Mouse (Mus musculus) midbrain, embryonic 11.5 days (tissue): ENCODE data around the gene Naa38. TPM values are rescaled to one million over a fixed set of nuclear protein-coding genes. Genes with fewer than 3 reads are reported as not detected.

Source experiments
- ATAC-seq: fragments of 200-750 bp; cut with Nextera tagmentation; 2 replicates; pipeline ENCODE4 v1.8.0; 2017; ENCODE audit warnings: moderate TSS enrichment, moderate library complexity; ENCODE audit not compliant: low FRiP score
- DNase-seq: peaks from one replicate; pipeline ENCODE4 v3.0.0; 2015; ENCODE audit warnings: low spot score; ENCODE audit errors: missing footprints
- H3K27ac ChIP-seq: fragments of 300-500 bp; sonication (generic); 2 replicates; pipeline ENCODE4 v1.5.1; 2014; ENCODE audit warnings: low read depth, low read length
- H3K27me3 ChIP-seq: fragments of 300-500 bp; sonication (generic); 2 replicates; pipeline ENCODE4 v1.6.1; 2014; ENCODE audit warnings: mild to moderate bottlenecking, low read length, moderate library complexity, mixed read lengths; ENCODE audit not compliant: control insufficient read depth, insufficient read depth
- H3K36me3 ChIP-seq: fragments of 300-500 bp; sonication (generic); 2 replicates; pipeline ENCODE4 v1.6.1; 2014; ENCODE audit warnings: mild to moderate bottlenecking, low read length, moderate library complexity, mixed read lengths; ENCODE audit not compliant: control insufficient read depth, insufficient read depth
- H3K4me1 ChIP-seq: fragments of 300-500 bp; sonication (generic); 2 replicates; pipeline ENCODE4 v1.6.1; 2014; ENCODE audit warnings: low read length; ENCODE audit not compliant: control insufficient read depth, insufficient read depth
- H3K4me2 ChIP-seq: fragments of 300-500 bp; sonication (generic); 2 replicates; pipeline ENCODE4 v1.6.1; 2014; ENCODE audit warnings: mild to moderate bottlenecking, moderate library complexity
- H3K4me3 ChIP-seq: fragments of 300-500 bp; sonication (generic); 2 replicates; pipeline ENCODE4 v1.5.1; 2014; ENCODE audit warnings: low read depth, low read length
- H3K9ac ChIP-seq: fragments of 300-500 bp; sonication (generic); 2 replicates; pipeline ENCODE4 v1.6.1; 2014; ENCODE audit warnings: low read length
- H3K9me3 ChIP-seq: fragments of 300-500 bp; sonication (generic); 2 replicates; pipeline ENCODE4 v1.6.1; 2016; ENCODE audit warnings: low read length; ENCODE audit not compliant: control insufficient read depth
- WGBS: fragments of 180-500 bp; shearing (Covaris S2); extraction: QIAGEN DNeasy Blood & Tissue Kit; methylation state at CpG from one replicate; pipeline ENCODE4 v1.1.7; 2014; 5-methylcytosine and 5-hydroxymethylcytosine counted together
- polyA plus RNA-seq: library from polyadenylated mRNA; unstranded; fragments of >200 nt; fragmentation: Nextera tagmentation; extraction: Ambion mirVana; gene quantifications from 2 replicates; pipeline ENCODE4 v1.2.1, GENCODE M21; 2014

The Naa38 gene
- polyA plus RNA-seq, 1 experiment from 2014 or later: 130 TPM

- Histone ChIP-seq H3K9ac (peak overlapping the region; percentile 99), H3K27ac (peak overlapping the region; percentile 99), H3K4me3 (peak overlapping the region; percentile 97), H3K4me1 (peaks cover 45% of the 10 kb centered on the region), H3K36me3 (no peaks in the 10 kb centered on the region; the same call in 1 of the 2 replicates), H3K9me3 (no peaks in the 10 kb centered on the region), H3K27me3 (no peaks in the 10 kb centered on the region), H3K4me2 (peak overlapping the region; percentile 94)
- peak; percentile 83 for ATAC-seq
- DNase-seq: peak; percentile 97
- 1% methylated on average over 26 of the region's 26 CpGs for WGBS
These were observed 29.0 kb upstream of the Naa38 start for GRCm38 (mm10) chr11:69366157-69366854.

DNA sequence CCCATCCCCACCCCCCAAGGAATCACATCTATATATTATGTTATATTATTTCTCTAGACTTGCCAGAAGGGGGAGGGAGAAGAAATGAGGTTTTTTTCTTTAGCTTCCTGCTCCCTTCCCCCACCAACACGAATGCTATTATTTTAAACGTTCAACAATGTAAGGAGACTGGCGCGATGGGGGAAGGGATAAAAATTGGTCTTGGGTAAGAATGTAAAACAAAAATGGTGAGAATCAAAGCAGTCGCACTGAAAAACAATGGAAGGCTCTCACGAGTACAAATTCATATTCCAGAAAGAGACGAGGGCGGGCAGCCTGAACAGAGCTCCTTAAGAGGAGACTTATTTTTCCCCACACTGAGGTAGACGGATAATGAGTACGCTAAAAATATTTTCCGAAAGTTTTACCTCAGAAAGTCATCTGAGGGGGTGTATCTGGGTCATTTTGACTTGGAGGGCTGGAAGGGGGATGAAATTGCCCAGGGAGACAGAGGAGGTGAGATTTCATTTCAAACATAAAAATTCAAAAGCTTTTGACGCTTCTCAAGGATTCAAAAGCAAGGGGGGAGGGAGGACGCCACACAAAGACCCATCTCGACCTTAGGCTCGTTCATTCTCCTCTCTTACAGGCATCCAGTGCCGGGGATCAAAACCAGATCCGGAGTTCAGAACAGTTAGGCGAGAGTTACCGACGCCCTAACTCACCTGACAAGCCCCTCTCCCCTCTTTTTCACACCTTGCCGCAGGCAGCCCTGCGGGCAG lies 28.3 kb upstream of the Naa38 start:
- no peak for ATAC-seq
- DNase-seq: peak; percentile 96
- Histone ChIP-seq H3K4me1 (peaks cover 50% of the 10 kb centered on the region), H3K27me3 (no peaks in the 10 kb centered on the region), H3K9me3 (no peaks in the 10 kb centered on the region), H3K4me2 (peak overlapping the region; percentile 94), H3K4me3 (peak overlapping the region; percentile 97), H3K36me3 (no peaks in the 10 kb centered on the region; the same call in 1 of the 2 replicates), H3K27ac (peak overlapping the region; percentile 99), H3K9ac (peak overlapping the region; percentile 99)
- WGBS: under 1% methylated on average over 22 of the region's 22 CpGs

DNA sequence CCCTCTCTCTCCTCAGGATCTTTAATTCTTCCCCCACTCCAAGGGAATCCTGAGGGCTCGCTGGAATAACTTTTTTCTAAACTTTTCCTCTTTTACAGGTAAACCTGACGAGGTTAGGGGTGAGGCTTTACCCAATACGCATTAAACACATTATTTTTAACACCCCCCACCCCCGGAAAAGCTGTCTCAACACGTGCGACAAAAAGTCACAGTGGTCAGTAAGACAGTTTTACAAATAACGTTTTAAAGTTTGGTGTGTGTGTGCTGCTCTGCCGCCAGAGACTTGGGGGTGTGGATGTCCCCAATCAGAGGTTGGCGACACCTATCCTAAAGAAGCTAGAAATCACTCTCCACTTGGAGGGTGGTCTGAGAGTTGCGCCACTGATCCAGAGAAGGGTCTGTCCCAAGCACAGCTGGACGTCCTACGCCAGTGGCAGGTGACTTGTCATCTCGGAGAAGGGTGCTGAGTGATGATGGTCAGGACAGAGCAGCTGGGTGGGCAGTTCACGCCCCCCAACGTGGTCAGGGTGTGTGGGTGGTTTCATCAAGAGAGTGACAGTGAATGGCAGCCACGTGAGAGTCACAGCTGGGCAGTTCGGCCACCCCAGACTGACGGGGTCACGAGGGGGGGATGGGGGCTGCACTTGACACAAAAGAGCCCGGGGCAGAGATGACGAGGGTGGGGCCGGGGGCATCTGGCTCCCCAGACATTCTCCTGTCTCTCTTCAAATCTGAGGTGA lies 27.5 kb upstream of the Naa38 start:
- peak; percentile 97 for DNase-seq
- under 1% methylated on average over 22 of the region's 22 CpGs for WGBS
- Histone ChIP-seq H3K4me3 (peak overlapping the region; percentile 97), H3K36me3 (no peaks in the 10 kb centered on the region; the same call in 1 of the 2 replicates), H3K4me1 (peaks cover 50% of the 10 kb centered on the region), H3K27ac (peak overlapping the region; percentile 99), H3K27me3 (no peaks in the 10 kb centered on the region), H3K9me3 (no peaks in the 10 kb centered on the region; the same call in 1 of the 2 replicates), H3K9ac (peak overlapping the region; percentile 99), H3K4me2 (peak overlapping the region; percentile 94)
- ATAC-seq: peak; percentile 59

- Histone ChIP-seq H3K4me1 (peaks cover 50% of the 10 kb centered on the region), H3K36me3 (no peaks in the 10 kb centered on the region; the same call in 1 of the 2 replicates), H3K27me3 (no peaks in the 10 kb centered on the region), H3K9me3 (no peaks in the 10 kb centered on the region; the same call in 1 of the 2 replicates), H3K4me3 (peak overlapping the region; percentile 97), H3K9ac (peak overlapping the region; percentile 99), H3K4me2 (peak overlapping the region; percentile 94), H3K27ac (peak overlapping the region; percentile 99)
- under 1% methylated on average over 48 of the region's 106 CpGs for WGBS
- ATAC-seq (peak; percentile 61), DNase-seq (peak; percentile 95)
These were observed 26.7 kb upstream of the Naa38 start for GRCm38 (mm10) chr11:69368356-69369214.

- Histone ChIP-seq H3K9ac (peak within 1 kb of the TSS; percentile 99), H3K9me3 (no peaks in the 10 kb centered on the region; the same call in 1 of the 2 replicates), H3K36me3 (no peaks in the 10 kb centered on the region; the same call in 1 of the 2 replicates), H3K4me1 (peaks cover 47% of the 10 kb centered on the region), H3K4me2 (peak within 1 kb of the TSS; percentile 94), H3K27ac (peak within 1 kb of the TSS; percentile 99), H3K4me3 (peak within 1 kb of the TSS; percentile 97), H3K27me3 (no peaks in the 10 kb centered on the region)
- ATAC-seq: no peak
- peak; percentile 95 for DNase-seq
- WGBS: 4% methylated on average over 15 of the region's 34 CpGs
These were observed 25.9 kb upstream of the Naa38 start, which contains the start of gene Chd3 for GRCm38 (mm10) chr11:69369215-69369989. Gene Chd3 (minus strand): TSS chr11:69369406.

- Histone ChIP-seq H3K27me3 (no peaks in the 10 kb centered on the region), H3K27ac (peak overlapping the region; percentile 99), H3K4me2 (peak overlapping the region; percentile 94), H3K9ac (peak overlapping the region; percentile 99), H3K4me3 (peak overlapping the region; percentile 97), H3K9me3 (no peaks in the 10 kb centered on the region; the same call in 1 of the 2 replicates), H3K36me3 (no peaks in the 10 kb centered on the region), H3K4me1 (peaks cover 39% of the 10 kb centered on the region)
- WGBS: 32% methylated on average over 2 of the region's 2 CpGs
- ATAC-seq: no peak
- DNase-seq: peak; percentile 89
These were observed 25.1 kb upstream of the Naa38 start for GRCm38 (mm10) chr11:69369990-69370816.

DNA sequence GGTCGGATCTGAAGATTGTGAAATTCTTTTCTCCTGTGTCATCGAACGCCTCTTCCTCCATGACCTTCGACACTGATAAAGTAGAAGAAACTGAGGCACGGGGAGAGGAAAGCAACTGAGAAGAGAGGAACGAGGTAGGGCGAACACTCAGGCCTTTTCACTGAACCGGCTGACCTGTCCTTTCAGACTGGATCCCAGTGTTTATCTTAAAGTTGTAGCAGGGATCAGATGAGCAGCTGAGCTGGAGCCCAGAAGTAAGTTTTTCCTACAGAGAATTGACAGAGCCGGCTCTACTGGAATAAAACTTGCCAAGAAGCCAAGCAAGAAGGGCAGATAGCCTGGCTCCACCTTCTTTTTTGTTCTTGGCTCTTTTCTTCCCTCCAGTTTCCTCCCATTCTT lies 24.5 kb upstream of the Naa38 start:
- 0 out of 2 replicates have a peak overlapping the region, but pooled peaks have one; percentile 1 for H3K4me3 ChIP-seq
- H3K27ac ChIP-seq: peak overlapping the region; percentile 62
- H3K27me3 ChIP-seq: no peaks in the 10 kb centered on the region
- DNase-seq (peak; percentile 89), ATAC-seq (no peak)
- peak overlapping the region; percentile 36 for H3K4me2 ChIP-seq
- no peaks in the 10 kb centered on the region for H3K36me3 ChIP-seq
- no peaks in the 10 kb centered on the region; the same call in 1 of the 2 replicates for H3K9me3 ChIP-seq
- peak overlapping the region; percentile 36; the same call in 1 of the 2 replicates for H3K9ac ChIP-seq
- peaks cover 33% of the 10 kb centered on the region for H3K4me1 ChIP-seq
- 11% methylated on average over 9 of the region's 9 CpGs for WGBS
